Mouse (Mus musculus) forebrain, embryonic 10.5 days (tissue): ENCODE results near the gene Stat2. TPM values are rescaled to one million over a fixed set of nuclear protein-coding genes. Genes with fewer than 3 reads are reported as not detected.
A peak's percentile ranks its signal among the peaks of the same experiment; 100 is the strongest.
"Not testable (repeated sequence)": the region's sequence is repeated elsewhere in the genome, so short reads cannot be mapped to it uniquely, and the experiment has no call there.

Source experiments
- DNase-seq: peaks from one replicate; pipeline ENCODE4 v3.0.0-alpha.2; 2017; ENCODE audit warnings: low spot score; ENCODE audit errors: extremely low spot score
- H3K27ac ChIP-seq: fragments of 300-500 bp; sonication (generic); 2 replicates; pipeline ENCODE4 v1.5.1; 2016; ENCODE audit warnings: mild to moderate bottlenecking
- H3K27me3 ChIP-seq: fragments of 300-500 bp; sonication (generic); 2 replicates; pipeline ENCODE4 v1.6.1; 2016; ENCODE audit warnings: mild to moderate bottlenecking; ENCODE audit not compliant: poor library complexity, severe bottlenecking
- H3K36me3 ChIP-seq: fragments of 300-500 bp; sonication (generic); replicated peaks from 2 replicates; pipeline ENCODE4 v1.6.1; 2016; ENCODE audit warnings: mild to moderate bottlenecking, moderate library complexity
- H3K4me1 ChIP-seq: fragments of 300-500 bp; sonication (generic); 2 replicates; pipeline ENCODE4 v1.6.1; 2016
- H3K4me3 ChIP-seq: fragments of 300-500 bp; sonication (generic); 2 replicates; pipeline ENCODE4 v1.5.1; 2016; ENCODE audit warnings: mild to moderate bottlenecking, moderate library complexity
- H3K9me3 ChIP-seq: fragments of 300-500 bp; sonication (generic); 2 replicates; pipeline ENCODE4 v1.6.1; 2016; ENCODE audit warnings: mild to moderate bottlenecking, moderate library complexity
- WGBS: fragments of 180-500 bp; shearing (Covaris S2); methylation state at CpG from one replicate; pipeline ENCODE4 v1.1.7; 2016; 5-methylcytosine and 5-hydroxymethylcytosine counted together
- polyA plus RNA-seq: library from polyadenylated mRNA; unstranded; fragments of >200 nt; fragmentation: Nextera tagmentation; extraction: Ambion mirVana; gene quantifications from 2 replicates; pipeline ENCODE4 v1.2.1, GENCODE M21; 2016

Stat2 gene
- polyA plus RNA-seq, 1 experiment from 2014 or later, result 10.7 TPM

DNA sequence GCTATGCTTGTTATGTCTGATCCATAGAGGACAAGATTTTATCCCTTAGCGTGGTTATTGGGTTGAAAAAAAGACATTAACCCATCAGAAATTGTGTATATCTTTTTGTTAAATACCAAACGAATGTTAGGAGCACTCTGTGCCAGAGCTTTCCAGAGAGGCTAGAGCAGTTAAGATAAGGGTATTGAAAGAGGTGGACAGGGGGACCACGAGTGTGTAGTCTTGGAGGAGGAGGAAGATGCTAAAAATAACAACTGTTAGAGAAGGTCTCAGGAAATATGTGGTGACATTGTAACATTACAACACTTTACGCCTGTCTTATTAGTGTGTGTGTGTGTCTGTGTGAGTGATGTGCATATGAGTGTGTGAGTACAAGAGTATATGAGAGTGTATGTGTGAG lies 40.5 kb downstream of the Stat2 start:
- H3K4me1 ChIP-seq, result no peaks in the 10 kb centered on the region
- no peak overlapping the region for H3K27ac ChIP-seq
- no peak for DNase-seq
- H3K36me3 ChIP-seq, result peaks cover 93% of the 10 kb centered on the region
- H3K27me3 ChIP-seq, result no peaks in the 10 kb centered on the region
- H3K4me3 ChIP-seq, result no peak overlapping the region
- 91% methylated on average over 4 of the region's 4 CpGs for WGBS
- no peaks in the 10 kb centered on the region for H3K9me3 ChIP-seq

DNA sequence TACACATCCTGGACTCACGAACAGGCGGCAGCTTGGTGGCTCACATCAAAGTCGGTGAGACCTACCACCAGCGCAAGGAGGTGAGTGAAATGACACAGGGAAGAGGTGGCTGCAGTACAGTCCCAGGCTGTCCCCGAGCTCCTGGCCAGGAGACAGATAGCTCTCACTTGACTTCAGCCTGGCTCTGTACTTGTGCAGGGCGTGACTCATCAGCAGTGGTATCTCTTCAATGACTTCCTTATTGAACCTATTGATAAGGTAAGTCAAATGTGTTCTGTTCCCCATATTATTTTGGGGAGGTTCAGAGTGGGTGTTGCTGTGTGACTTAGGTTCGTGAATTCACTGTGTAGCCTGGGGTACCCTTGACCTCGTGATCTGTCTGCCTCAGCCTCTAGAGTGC lies 45.2 kb downstream of the Stat2 start:
- WGBS, result 90% methylated on average over 8 of the region's 8 CpGs
- DNase-seq, result no peak
- peaks cover 99% of the 10 kb centered on the region for H3K36me3 ChIP-seq
- H3K27me3 ChIP-seq, result no peaks in the 10 kb centered on the region
- no peak overlapping the region for H3K4me3 ChIP-seq
- H3K9me3 ChIP-seq, result no peaks in the 10 kb centered on the region
- no peaks in the 10 kb centered on the region for H3K4me1 ChIP-seq
- H3K27ac ChIP-seq, result no peak overlapping the region

DNA sequence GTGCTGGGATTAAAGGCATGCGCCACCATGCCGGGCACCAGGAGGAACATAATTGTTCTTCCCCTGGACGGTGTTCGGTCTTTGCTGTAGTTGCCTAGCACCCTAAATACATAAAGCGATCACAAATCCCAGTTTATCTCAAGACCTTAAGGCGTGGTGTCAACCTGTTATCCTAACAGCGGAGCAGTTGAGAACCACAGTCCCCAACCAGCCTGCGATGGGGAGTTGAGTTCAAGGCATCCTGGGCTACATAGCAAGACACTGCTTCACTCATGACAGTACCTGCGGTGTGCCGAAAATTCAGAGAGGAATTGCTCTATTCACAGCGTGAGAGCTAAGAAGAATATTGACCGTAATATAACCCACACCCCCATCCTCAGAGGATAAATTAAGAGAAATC lies 51.3 kb downstream of the Stat2 start:
- peak overlapping the region; percentile 96 for H3K27ac ChIP-seq
- no peaks in the 10 kb centered on the region for H3K27me3 ChIP-seq
- H3K9me3 ChIP-seq, result no peaks in the 10 kb centered on the region
- peaks cover 79% of the 10 kb centered on the region for H3K36me3 ChIP-seq
- peak overlapping the region; percentile 85 for H3K4me3 ChIP-seq
- WGBS, result 65% methylated on average over 12 of the region's 12 CpGs
- H3K4me1 ChIP-seq, result peaks cover 20% of the 10 kb centered on the region
- DNase-seq, result peak; percentile 20

DNA sequence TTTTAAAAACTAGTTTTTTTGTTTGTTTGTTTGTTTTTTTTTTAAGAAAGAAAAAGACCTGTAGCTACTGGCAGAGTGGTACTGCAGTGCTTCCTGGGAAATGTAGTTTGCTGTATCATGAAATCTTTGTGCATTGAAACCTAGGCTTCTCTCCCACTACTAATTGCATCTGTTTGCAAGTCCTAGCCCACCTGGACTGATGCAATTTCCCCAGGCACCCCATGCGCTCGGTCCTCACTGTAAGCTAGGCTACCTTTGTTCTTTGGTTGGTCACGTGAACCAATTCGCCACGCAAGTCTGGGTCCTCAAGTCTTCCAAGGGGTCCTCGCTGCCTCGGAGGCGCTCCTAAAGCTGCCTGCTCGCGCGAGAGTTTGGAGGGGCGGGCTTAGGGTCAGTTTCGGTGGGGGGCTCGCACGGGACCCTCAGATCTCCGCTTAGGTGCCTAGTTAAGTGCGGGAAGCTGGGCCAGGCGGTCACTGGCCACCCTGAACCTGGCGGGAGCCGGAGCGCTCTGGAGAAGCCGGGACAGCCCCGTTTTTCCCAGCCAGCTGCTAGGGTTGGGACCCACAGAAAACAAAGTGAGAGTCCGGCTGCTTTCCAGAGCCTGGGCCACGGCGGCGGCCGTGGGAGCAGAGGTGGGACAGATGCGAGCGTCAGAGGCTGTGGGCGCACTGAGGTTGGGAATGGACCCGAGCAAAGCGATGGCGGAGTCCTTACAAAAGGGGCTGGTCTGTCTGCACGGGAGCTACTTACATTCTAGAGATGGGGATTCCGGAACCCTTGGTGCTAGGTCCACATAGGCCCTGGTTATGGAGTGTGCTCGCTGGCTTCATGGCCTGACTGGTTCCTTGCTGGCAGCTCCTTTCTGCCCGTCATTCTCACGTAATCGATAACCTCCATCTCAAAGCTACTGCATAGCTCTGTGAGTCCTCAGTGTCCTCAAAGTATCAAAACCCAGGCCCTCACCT lies 52.1 kb downstream of the Stat2 start, which contains the start of gene Cnpy2:
Gene Cnpy2 (plus strand): TSS at position 319 of the 968 bp plus-strand sequence.
- peaks cover 79% of the 10 kb centered on the region for H3K36me3 ChIP-seq

DNA sequence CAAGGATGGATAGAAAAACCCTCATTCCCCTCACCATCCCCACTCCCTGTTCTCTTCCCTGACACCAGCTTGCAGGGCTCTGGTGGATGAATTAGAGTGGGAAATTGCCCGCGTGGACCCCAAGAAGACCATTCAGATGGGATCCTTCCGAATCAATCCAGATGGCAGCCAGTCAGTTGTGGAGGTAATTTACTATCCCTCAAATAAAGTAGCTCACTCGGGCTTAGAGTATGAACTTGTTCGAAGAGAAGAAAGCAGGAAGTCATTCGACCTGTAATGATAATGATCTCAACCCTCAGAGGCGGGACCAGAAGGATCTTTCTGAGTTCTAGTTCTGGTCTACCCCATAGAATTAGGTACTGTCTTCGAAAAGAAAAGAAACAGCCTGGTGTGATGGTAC lies 53.2 kb downstream of the Stat2 start:
- Histone ChIP-seq H3K4me3 (peak overlapping the region; percentile 85), H3K27ac (peak overlapping the region; percentile 96), H3K9me3 (no peaks in the 10 kb centered on the region), H3K36me3 (peaks cover 79% of the 10 kb centered on the region), H3K4me1 (peaks cover 20% of the 10 kb centered on the region), H3K27me3 (no peaks in the 10 kb centered on the region)
- DNase-seq, result no peak
- 90% methylated on average over 8 of the region's 8 CpGs for WGBS

More for the DNA sequence above, 52.1 kb downstream of the Stat2 start, which contains the start of gene Cnpy2:
- no peaks in the 10 kb centered on the region for H3K9me3 ChIP-seq
- H3K4me1 ChIP-seq, result peaks cover 20% of the 10 kb centered on the region
- under 1% methylated on average over 40 of the region's 40 CpGs for WGBS
- peak within 1 kb of the TSS; percentile 85 for H3K4me3 ChIP-seq
- peak within 1 kb of the TSS; percentile 96 for H3K27ac ChIP-seq
- H3K27me3 ChIP-seq, result no peaks in the 10 kb centered on the region
- peak; percentile 96 for DNase-seq

DNA sequence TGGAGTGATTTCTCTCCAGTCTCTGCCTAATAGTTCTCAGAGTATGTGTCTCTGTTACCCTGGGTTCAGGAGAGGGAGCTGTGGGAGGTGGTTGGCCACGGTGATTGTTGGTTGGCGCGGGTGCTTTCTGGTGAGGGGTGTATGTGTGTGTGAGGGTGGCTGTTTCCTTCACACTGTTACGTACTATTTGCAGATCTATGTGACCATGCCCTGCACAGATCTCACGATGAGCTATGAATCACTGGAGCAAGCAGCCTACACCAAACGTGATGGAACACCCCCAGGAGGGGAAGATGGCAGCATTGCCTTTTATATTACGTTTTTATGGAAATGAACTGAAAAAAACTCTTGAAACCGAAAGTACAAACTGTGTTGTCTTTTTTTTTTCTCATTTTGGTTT lies 56.5 kb downstream of the Stat2 start:
- DNase-seq, result no peak
- WGBS, result 95% methylated on average over 8 of the region's 8 CpGs
- no peak overlapping the region for H3K4me3 ChIP-seq
- no peaks in the 10 kb centered on the region for H3K9me3 ChIP-seq
- H3K27ac ChIP-seq, result no peak overlapping the region
- peaks cover 15% of the 10 kb centered on the region for H3K4me1 ChIP-seq
- no peaks in the 10 kb centered on the region for H3K27me3 ChIP-seq
- peaks cover 60% of the 10 kb centered on the region for H3K36me3 ChIP-seq

DNA sequence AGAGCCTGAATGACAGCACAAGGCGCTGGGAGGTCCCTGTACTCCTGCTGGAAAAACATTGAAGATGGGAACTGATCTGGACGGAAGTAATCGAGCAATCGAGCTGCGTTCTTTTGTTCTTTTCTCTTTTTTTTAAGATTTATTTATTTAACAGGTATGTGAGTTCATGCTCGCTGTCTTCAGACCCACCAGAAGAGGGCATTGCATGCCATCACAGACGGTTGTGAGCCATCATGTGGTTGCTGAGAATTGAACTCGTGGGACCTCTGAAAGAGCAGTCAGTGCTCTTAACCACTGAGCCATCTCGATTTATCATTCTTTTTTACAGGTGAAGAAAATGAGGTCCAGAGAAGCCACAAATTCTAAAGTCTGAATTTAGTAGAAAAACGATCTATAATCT lies 57.3 kb downstream of the Stat2 start:
- WGBS, result 94% methylated on average over 10 of the region's 10 CpGs
- no peak overlapping the region for H3K4me3 ChIP-seq
- H3K9me3 ChIP-seq, result no peaks in the 10 kb centered on the region
- H3K4me1 ChIP-seq, result peaks cover 14% of the 10 kb centered on the region
- DNase-seq, result no peak
- no peaks in the 10 kb centered on the region for H3K27me3 ChIP-seq
- H3K27ac ChIP-seq, result no peak overlapping the region
- H3K36me3 ChIP-seq, result peaks cover 60% of the 10 kb centered on the region

DNA sequence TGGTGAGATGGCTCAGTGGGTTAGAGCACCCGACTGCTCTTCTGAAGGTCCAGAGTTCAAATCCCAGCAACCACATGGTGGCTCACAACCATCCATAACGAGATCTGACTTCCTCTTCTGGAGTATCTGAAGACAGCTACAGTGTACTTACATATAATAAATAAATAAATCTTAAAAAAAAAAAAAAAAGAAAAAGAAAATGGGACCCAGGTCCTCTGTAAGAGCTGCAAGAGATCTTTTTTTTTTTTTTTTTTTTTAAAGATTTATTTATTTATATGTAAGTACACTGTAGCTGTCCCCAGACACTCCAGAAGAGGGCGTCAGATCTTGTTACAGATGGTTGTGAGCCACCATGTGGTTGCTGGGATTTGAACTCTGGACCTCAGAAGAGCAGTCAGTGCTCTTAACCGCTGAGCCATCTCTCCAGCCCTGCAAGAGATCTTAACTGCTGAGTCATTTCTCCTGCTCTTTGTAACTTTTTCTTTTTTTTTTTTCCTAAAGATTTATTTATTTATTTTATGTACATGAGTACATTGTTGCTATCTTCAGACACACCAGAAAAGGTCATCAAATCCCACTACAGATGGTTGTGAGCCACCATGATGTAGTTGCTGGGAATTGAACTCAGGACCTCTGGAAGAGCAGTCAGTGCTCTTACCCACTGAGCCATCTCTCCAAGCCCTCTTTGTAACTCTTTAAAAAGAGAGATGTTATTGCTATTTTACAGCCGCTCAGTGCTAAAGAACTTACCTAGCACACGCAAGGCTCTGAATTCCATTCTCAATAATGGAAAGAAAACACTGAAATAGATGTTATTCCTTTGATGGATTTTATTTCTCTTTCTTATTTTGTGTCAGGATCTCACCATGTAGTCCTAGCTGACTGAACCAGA lies 62.2 kb downstream of the Stat2 start:
- DNase-seq, H3K27ac ChIP-seq, H3K27me3 ChIP-seq, H3K9me3 ChIP-seq, H3K4me3 ChIP-seq, H3K4me1 ChIP-seq: not testable (repeated sequence)
- WGBS, result 83% methylated on average over 6 of the region's 6 CpGs
- H3K36me3 ChIP-seq, result peaks cover 18% of the 10 kb centered on the region

DNA sequence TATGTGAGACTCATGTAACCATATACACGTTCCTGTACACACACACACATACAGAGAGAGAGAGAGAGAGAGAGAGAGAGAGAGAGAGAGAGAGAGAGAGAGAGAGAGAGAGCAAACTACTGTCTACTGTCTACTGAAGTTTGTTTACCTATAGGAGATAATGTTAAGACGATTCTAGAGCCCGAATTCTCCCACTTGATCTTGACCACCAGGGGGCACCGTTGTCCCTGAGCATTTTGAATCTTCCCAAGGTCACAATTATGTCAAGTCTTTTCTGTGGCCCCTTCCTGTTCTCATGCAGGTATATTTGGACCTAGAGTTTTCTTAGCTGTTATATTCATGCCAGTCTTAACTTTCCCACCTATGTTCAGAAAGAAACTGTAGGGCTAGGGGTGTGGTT lies 65.2 kb downstream of the Stat2 start:
- DNase-seq, result peak; percentile 65
- H3K27me3 ChIP-seq, result no peaks in the 10 kb centered on the region
- no peaks in the 10 kb centered on the region for H3K9me3 ChIP-seq
- no peak overlapping the region for H3K27ac ChIP-seq
- 6% methylated on average over 4 of the region's 4 CpGs for WGBS
- H3K36me3 ChIP-seq, result peaks cover 15% of the 10 kb centered on the region
- peaks cover 25% of the 10 kb centered on the region for H3K4me1 ChIP-seq
- H3K4me3 ChIP-seq, result no peak overlapping the region

DNA sequence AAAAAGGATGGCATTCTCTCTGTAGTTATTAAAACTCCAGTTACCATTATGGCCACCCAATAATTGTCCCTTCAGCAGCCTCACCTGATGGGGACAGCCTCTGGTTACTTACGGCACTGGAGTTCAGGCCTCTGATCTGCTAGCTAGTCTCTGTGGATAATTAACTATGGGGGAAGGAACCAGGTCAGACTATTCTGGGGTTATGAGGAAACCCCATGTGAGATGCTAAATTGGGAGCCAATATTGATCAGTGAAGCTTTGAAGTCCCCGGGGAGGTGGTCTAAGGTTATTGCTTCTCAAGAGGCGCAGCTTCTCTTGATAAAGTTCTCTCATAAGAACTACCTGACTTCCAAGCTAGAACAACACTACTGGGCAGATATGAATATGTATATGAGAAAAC lies 65.8 kb downstream of the Stat2 start:
- no peak for DNase-seq
- Histone ChIP-seq H3K27ac (no peak overlapping the region), H3K4me1 (peaks cover 25% of the 10 kb centered on the region), H3K9me3 (no peaks in the 10 kb centered on the region), H3K36me3 (peaks cover 21% of the 10 kb centered on the region), H3K4me3 (no peak overlapping the region), H3K27me3 (no peaks in the 10 kb centered on the region)
- 95% methylated on average over 3 of the region's 3 CpGs for WGBS

DNA sequence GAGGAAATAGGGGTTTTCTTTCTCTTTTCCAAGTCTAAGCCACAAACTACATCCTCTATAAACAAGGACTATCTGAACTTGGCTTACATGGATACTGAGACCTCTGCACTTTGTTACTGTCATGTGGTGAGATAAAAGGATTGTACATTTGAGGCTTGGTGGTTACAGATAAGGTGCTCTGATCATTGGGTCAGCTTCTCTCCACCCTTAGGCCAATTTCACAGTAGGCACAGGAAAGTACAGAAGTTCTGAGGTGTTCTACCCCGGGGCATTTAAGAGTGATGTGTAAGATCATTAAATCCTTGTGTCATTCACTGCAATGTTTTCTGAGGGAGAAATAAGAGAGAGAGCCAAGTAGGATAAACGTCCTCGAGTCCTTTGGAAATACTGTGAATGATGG lies 66.2 kb downstream of the Stat2 start:
- no peaks in the 10 kb centered on the region for H3K9me3 ChIP-seq
- H3K27me3 ChIP-seq, result no peaks in the 10 kb centered on the region
- 88% methylated on average over 3 of the region's 3 CpGs for WGBS
- peak overlapping the region; percentile 68 for H3K4me3 ChIP-seq
- DNase-seq, result no peak
- peaks cover 25% of the 10 kb centered on the region for H3K4me1 ChIP-seq
- peaks cover 25% of the 10 kb centered on the region for H3K36me3 ChIP-seq
- peak overlapping the region; percentile 91 for H3K27ac ChIP-seq

DNA sequence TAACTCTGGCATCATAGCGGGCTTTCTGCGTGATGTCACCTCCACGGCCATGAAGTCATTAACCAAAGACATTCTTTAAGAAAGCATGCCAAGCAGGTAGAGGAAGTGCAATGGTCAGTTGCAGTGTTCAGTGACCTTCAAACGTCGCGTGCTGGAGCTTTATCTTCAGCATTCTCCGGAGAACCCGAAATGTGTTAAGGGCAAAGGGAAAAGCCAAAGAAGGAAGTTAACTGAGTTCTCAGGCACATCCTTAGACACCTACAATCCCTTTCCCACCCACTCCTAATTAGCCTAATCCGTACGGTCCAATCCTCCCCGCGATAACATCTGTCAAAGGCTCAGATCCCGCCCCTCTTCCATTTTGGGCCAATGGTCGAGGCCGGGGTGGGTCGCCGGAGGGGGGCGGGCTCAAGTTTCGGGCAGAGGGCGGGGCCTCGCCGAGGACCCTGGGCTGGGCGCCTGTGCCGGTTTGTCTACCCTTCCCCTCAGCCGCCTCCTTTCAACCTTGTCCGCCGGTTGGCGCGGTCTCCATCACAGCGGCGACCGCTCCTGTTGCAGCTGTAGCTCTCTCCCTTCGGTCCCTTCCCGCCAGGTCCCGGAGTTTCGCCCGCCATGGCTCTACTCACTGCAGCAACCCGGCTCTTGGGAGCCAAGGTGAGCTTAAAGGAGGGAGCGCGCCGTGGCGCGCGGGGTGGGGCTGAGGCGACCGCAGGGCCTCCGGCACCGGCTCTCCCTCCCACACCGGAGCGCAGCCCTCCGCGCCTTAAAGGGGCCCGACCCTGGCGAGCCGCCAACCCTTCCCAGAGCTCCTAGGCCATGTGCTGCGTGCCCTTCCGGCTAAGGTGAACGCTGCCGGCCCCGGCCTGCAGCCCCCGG lies 67.2 kb downstream of the Stat2 start, which contains the start of gene Cs:
Gene Cs (plus strand): TSS at position 429 of the 876 bp plus-strand sequence.
- Histone ChIP-seq H3K4me3 (peak within 1 kb of the TSS; percentile 68), H3K27me3 (no peaks in the 10 kb centered on the region), H3K9me3 (no peaks in the 10 kb centered on the region), H3K27ac (peak within 1 kb of the TSS; percentile 91), H3K4me1 (peaks cover 25% of the 10 kb centered on the region), H3K36me3 (peaks cover 28% of the 10 kb centered on the region)
- WGBS, result 2% methylated on average over 61 of the region's 61 CpGs
- DNase-seq, result peak; percentile 98
